Mouse (Mus musculus): ENCODE measurements around the gene Isl2.

- TF ChIP-seq CTCF (IDR thresholded peaks at IDR 0.05; ENCODE audit: borderline replicate concordance, insufficient read depth, low read depth, low read length), result no peak
- TF ChIP-seq POLR2A (IDR thresholded peaks at IDR 0.05; ENCODE audit: borderline replicate concordance, insufficient read depth, low read length), result no peak
Measured at GRCm38 (mm10) chr9:55581414-55581813, 42.9 kb downstream of the Isl2 start.
